Mouse (Mus musculus) large intestine, adult 2 months (tissue): ENCODE data around the gene Gm5460. TPM values are rescaled to one million over a fixed set of nuclear protein-coding genes. Genes with fewer than 3 reads are reported as not detected.
A peak's percentile ranks its signal among the peaks of the same experiment; 100 is the strongest.

Source experiments
- DNase-seq: peaks from one replicate; pipeline ENCODE4 v3.0.0-alpha.2; 2012; ENCODE audit warnings: low read depth, low spot score
- WGBS: fragments of 180-500 bp; shearing (Covaris S2); methylation state at CpG from one replicate; pipeline ENCODE4 v1.1.7; 2018; 5-methylcytosine and 5-hydroxymethylcytosine counted together
- polyA plus RNA-seq: library from polyadenylated mRNA; depleted of rRNA; stranded (reverse); fragments of >200 nt; gene quantifications from 2 replicates; pipeline ENCODE4 v1.2.3, GENCODE M21; 2012; rRNA removed

Gm5460 gene
- polyA plus RNA-seq, 1 experiment: not detected

DNA sequence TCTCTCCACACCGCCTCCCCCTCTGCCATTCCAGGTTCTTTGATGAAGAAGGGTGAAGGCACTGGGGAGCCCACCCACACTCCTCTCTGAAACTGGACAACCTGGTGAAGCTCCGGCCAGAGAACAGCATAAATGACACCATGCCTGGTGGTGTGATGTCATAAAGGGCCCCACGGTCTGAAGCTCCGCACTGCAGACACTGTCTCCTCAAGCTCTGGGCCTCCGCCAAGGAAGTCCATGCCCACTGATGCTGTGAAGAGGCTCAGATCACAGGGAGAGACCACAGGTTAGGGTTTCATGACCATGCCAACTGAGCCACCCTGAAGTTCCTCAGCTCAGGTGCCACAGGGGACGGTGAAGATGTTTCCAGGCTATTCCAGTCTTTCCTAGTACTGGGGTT is 36.0 kb downstream of the Gm5460 start, which contains the start of gene Antxrl:
Antxrl (plus strand) TSS at position 192 of the 400 bp plus-strand sequence.
- 83% methylated on average over 6 of the region's 6 CpGs for WGBS
- DNase-seq: no peak

DNA sequence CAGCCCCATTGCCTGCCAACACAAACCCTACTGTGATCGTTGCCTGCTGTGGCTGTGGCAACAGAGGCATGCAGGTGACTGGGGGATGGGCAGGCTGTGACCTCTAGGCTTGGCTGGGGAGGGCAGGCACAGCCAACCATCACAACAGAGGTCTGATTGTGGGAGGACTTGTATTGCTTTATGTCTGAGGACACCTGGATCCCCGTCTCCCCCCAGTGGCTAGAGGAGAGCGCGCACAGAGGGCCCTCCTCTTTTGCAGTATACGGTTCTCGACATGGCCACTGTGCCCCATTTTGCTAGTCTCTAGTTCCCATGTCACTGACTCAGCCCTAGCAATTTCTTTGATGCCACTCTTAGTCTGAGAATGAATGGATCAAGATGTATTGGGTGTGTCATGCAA is 55.1 kb downstream of the Gm5460 start:
- DNase-seq: no peak
- WGBS: 79% methylated on average over 6 of the region's 6 CpGs

DNA sequence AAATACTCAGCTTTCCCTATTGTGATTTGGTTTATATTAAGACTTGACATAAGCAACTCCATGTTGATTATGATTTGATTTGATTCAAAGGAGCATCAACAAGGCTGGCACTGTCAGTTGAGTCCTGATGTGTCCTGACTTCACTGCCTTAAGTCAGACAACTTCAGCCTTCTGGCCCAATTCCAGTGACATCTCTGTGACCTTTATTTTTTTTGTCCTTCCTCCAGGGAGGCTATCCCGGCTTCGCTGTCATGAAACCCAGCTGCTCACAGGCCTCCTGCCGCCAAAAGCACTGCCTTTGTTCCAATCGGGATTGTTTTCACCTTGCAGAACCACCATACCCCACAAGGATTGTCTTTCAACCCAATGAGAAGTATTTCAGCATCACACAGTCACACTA is 58.8 kb downstream of the Gm5460 start:
- 51% methylated on average over 4 of the region's 4 CpGs for WGBS
- no peak for DNase-seq

DNA sequence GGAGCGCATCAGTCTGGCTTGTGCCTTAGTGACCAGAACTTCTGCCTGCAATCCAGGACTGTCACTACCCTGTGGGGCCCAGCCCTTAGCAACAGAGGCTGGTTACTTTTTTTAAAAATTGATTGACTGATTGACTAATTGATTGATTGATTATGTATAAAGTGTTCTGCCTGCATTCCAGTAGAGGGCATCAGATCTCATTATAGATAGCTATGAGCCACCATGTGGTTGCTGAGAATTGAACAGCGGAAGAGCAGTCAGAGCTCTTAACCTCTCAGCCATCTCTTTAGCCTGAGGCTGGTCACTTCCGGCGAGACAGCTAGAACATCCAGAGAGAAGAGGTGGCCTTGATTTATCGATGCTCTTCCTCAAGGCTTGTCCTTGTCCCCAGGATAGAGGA is 60.7 kb downstream of the Gm5460 start:
- DNase-seq: no peak
- WGBS: 86% methylated on average over 5 of the region's 5 CpGs

DNA sequence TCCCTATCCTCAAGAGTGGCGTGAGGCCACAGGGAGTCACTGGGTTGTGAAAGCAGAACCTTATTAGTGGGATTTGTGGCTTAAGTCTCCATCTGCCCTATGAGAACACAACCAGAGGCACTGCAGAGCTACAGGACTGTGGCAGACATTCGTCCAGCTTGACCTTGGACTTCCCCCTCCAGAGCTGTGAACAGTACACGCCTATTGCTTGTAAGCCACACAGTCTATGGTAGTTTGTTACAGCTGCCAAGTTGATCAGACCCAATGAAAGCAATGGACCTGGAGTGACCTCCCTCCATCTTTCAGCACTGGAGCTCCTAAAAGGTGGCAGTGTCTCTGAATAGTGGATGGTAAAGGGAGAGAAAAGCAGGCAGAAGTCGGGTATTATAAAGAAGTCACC is 61.7 kb downstream of the Gm5460 start:
- DNase-seq: no peak
- WGBS: 47% methylated on average over 4 of the region's 4 CpGs

DNA sequence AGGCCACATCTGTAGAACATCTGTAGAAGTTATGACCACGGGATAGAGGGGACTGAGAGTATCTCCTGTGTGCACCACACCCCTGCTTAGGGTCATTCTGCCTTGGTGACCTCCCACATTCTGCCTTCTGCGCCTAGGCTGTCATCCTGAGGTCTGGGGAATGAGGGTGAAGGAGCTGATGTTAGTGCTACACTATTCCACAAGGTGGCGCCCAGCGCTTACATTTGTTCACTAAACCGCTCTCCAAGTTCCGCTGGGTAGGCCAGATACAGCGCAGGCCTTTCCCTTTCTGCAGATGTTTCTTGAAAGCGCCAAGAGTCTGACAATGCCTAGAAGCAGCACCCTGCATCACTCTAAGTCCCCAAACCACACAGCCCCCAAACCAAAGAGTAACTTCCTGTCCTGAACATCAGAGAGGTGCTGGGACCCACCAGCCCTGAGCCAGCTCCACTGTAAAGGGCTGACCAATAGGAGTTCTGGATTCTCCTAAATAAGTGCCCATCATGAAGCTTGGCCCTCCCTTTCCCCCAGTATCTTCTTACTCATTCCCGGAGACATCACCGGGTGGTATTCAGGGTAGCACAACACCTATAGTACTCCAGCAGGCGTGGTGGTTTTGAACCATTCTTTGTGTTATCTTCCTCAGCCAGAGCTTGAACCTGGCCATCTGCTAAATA is 63.9 kb downstream of the Gm5460 start:
- peak; percentile 75 for DNase-seq
- WGBS: 14% methylated on average over 11 of the region's 11 CpGs

DNA sequence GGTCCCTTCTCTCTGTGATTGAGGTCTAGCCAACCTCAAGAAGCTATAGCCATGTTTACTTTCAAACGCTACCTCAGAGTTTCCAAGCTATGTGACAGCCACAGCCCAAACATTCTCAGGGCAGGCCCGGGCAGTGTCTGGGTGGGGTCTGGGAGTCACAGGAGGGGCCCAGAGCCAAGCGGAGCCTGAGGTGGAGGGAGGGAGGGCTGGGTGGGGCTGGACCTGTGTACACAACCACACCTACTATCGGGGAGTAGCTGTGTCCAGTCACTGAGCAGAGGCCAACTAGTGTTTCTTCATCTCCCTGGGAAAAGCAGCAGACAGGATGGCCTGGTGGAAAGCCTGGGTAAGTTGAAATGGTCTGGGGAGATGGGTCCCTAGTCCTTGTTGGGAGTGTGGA is 69.2 kb downstream of the Gm5460 start, which contains the start of gene Anxa8:
Anxa8 (plus strand) TSS at position 251 of the 400 bp plus-strand sequence.
- WGBS: 17% methylated on average over 4 of the region's 4 CpGs
- DNase-seq: peak; percentile 61

DNA sequence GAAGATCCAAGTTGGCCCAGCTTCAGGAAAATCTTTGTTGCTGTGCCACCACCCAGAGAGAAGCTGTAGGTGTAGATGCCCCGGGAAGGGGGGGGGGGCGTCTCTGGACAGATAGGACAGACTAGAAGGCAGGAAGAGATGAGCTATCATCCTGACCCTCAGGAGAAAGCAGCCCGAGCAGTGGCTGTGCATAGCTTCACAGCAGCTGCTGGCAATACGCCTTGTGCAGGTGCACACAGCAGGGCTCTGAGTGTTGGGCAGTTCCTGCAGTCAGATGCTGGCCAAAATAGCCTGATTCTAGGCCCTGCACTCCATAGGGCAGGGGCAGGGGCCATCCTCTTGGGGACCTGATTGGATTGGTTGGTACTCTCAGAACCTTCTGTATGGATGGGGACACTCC is 70.2 kb downstream of the Gm5460 start:
- no peak for DNase-seq
- 44% methylated on average over 4 of the region's 4 CpGs for WGBS

DNA sequence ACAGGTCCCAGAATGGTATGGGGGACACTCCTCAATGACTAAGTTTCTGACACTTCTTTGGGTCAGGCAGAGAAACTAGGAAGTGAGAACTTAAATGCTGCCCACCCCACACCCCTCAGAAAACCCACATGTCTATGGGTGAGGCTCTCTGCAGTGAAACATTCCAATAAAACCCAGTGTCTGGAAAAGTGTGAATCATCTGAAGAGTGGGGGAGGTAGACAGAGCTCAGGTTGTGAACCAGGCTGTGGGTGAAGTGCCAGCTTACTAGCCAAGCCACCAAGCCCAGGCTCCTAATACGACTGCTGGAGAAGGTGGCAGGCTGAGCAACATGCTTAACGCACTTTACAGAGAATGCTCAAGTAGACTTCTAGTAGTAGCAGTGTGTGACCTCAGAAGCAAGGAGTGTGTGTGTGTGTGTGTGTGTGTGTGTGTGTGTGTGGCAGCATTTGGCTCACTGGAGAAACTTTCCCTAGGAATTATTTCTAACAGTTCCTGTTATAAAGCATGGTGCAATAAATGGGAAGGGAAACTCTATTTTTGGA is 71.4 kb downstream of the Gm5460 start:
- 49% methylated on average over 2 of the region's 2 CpGs for WGBS
- no peak for DNase-seq

DNA sequence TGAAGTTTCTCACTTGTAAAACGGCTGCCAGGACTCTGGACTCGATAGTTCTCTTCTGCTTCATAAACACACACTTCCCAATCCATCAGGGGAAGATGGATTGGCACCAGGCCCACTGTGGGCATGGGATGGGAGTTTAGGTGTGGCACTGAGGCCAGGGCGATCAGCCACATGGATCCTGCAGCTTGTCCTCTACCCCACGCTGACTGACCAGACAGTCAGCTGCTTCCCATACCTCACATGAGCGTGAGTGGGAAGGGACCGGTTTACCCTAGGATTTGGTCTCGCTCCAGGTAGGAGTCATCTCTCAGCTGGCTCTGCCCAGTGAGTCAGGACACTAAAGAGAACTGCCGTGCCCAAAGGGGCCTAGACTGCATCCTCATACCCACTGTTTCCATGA is 73.2 kb downstream of the Gm5460 start:
- WGBS: 58% methylated on average over 8 of the region's 8 CpGs

DNA sequence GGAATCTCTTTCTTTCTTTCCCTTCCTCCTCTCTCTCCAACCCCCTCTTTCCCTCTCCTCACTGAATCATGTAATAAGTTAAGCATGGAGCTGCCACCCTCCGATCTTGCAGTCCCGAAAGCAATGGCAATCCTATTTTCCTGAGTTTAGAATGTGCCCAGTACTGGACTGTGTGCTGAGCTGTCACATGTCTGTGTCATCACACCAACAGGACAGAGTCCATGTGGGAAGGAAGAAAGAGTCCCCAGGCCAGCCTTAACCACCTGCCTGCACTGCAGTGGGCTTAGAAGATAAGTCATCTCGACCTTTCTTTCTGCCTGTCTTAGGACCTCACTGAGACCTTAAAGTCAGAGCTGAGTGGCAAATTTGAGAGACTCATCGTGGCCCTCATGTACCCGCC is 74.9 kb downstream of the Gm5460 start:
- 78% methylated on average over 5 of the region's 5 CpGs for WGBS

More for the DNA sequence above, 73.2 kb downstream of the Gm5460 start:
- no peak for DNase-seq

DNA sequence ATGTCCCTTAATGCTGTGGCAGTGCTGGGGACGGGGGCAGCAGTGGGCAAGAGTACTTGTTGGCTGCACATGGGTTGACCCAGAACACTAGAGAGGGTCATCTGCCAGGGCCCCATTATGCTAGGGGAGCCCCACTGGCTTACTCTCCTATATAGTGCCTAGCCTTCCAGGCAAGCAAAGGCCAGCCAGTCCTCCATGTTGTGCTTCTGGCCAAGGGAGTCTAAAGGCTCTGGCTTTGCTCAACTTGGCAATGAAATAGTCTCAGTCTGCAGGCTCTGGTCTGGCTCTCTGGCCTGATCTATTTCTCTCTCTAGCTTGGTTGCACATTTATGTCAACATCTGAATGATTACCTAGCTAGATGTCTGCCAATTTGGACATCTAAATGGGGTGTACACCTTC is 76.3 kb downstream of the Gm5460 start:
- DNase-seq: no peak
- WGBS: 89% methylated on average over 1 of the region's 1 CpGs

More for the DNA sequence above, 74.9 kb downstream of the Gm5460 start:
- no peak for DNase-seq

DNA sequence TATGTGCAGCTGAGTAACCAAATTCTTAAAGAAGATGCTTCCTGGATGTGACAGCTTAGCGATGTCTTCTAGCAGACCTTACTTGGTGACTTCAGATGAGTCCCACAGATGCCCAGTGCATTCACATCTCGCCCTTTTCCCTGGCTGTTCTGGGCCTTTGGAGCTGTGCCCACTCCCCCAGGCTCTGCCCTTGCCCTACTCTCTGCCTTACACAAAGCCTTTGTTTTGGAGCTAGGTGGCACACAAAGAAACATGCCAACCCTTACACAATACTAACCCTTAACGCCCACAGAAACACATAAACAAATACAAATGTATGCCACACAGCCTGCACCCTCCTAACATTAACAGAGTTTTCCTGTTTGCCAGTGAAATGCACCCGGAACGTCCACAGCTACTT is 79.6 kb downstream of the Gm5460 start:
- DNase-seq: no peak
- 74% methylated on average over 5 of the region's 5 CpGs for WGBS

Other genes with a start within 250 kb of the Gm5460 start
- gene Gdf10, start 93.2 kb upstream of the Gm5460 start, polyA plus RNA-seq: 1.1 and 1.9 TPM in 2 replicates
- gene Gdf2, start 75.7 kb upstream of the Gm5460 start, polyA plus RNA-seq: not detected in 2 replicates
- gene Rbp3, start 62.8 kb upstream of the Gm5460 start, polyA plus RNA-seq: not detected in 2 replicates
- gene Zfp488, start 38.0 kb upstream of the Gm5460 start, polyA plus RNA-seq: not detected in 2 replicates
- gene Gm30083, start 1.6 kb upstream of the Gm5460 start, polyA plus RNA-seq: not detected in 2 replicates
- not detected in 2 replicates for gene Antxrl, start 35.9 kb downstream of the Gm5460 start, polyA plus RNA-seq
- gene Anxa8, start 69.2 kb downstream of the Gm5460 start, polyA plus RNA-seq: 0.49 and 0.69 TPM in 2 replicates
- gene A630023A22Rik, start 86.0 kb downstream of the Gm5460 start, polyA plus RNA-seq: not detected in 2 replicates
- gene Npy4r, start 135.7 kb downstream of the Gm5460 start, polyA plus RNA-seq: 0.47 and 1.1 TPM in 2 replicates
- gene Gprin2, start 184.9 kb downstream of the Gm5460 start, polyA plus RNA-seq: 0.04 TPM in 2 replicates
- 1.4 and 2.7 TPM in 2 replicates for gene Syt15, start 202.8 kb downstream of the Gm5460 start, polyA plus RNA-seq